Comparison of ENCODE assay signal across 8 mouse cellular contexts in the genomic region with DNA sequence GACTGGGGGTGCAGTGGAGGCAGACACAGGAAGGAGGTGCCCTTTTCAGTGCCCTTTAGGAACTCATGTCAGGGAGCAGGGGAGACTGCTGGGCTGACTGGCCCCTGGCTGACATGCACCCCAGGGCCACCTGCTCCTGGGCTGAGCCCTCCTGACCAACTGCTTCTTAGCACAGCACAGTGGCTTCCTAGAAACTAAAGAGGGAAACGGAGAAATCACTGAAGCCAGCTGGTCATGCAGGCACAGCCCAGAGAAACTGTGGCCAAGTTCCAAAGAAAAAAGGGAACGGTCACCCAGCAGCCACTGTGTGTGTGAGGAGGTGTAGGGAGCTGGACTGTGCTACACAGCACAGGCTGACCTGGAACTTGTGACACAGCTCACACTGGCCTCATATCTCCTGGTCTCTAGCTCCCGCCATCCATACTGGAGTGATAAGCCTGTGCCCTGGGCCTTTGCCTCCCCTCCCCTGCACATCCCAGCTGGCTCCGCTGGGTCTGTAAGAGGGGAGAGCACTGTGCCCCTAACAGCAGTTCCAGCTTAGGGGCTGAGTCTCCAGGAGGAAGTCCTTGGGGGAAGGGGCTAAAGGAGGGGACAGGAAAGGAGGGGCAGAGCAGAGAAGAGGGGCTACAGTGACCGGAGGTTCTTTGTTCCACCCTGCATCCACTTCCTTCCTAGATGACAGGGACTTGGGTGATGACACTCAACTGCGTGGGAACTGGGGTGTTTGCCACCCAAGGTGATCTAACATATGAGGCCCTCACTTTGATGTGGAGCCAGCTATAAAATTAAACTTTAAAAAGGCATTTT. TPM values are rescaled to one million over a fixed set of nuclear protein-coding genes. Genes with fewer than 3 reads are reported as not detected.
A peak's percentile ranks its signal among the peaks of the same experiment; 100 is the strongest.
DNase-seq lines count a peak whose midpoint lies in the region; ATAC-seq and TF ChIP-seq lines count a peak whose summit lies in the region.

No protein-coding gene starts in this region.

- H3K79me2 ChIP-seq in heart, adult 2 months (replicated peaks; ENCODE audit: control insufficient read depth, insufficient read depth, low read length), result no peaks in the 10 kb centered on the region

- WGBS in heart, adult 2 months, result 47% methylated on average over 6 of the region's 6 CpGs
- 75% methylated on average over 6 of the region's 6 CpGs for WGBS in embryonic facial prominence, embryonic 10.5 days
- WGBS in heart, postnatal 0 days, result 36% methylated on average over 6 of the region's 6 CpGs

- intact Hi-C loops in heart, adult 2 months (cut with DNase I), result no loop called here
- intact Hi-C loops in left cerebral cortex, adult 2 months (cut with DNase I), result loop anchor here (2.0 kb wide), 1 partner anchor 49 kb away; a partner anchor contains a TSS

- peak; percentile 22 to 35 for DNase-seq in heart, adult 2 months
- no peak for DNase-seq in heart, adult 8-10 months (ENCODE audit: low spot score)
- DNase-seq in adrenal gland, adult 2 months, result peak; percentile 24
- DNase-seq in embryonic facial prominence, embryonic 10.5 days (ENCODE audit: low spot score), result no peak
- no peak for DNase-seq in heart, postnatal 0 days (ENCODE audit: low spot score)
- DNase-seq in left cerebral cortex, adult 2 months (ENCODE audit: extremely low spot score in 1 of 2, low spot score in 2 of 2), result peak; percentile 10 to 35
- peak; percentile 48 for DNase-seq in retina, postnatal 1 day
- no peak for DNase-seq in T-cell, adult 2 months (ENCODE audit: low spot score)

- H3K36me3 ChIP-seq in heart, adult 2 months (ENCODE audit: control insufficient read depth, insufficient read depth, low read length), result no peaks in the 10 kb centered on the region
- peaks cover 56% of the 10 kb centered on the region for H3K36me3 ChIP-seq in embryonic facial prominence, embryonic 10.5 days (replicated peaks)
- H3K36me3 ChIP-seq in heart, postnatal 0 days (replicated peaks; ENCODE audit: control insufficient read depth, insufficient read depth, low read length), result peaks cover 31% of the 10 kb centered on the region

- no peak for TF ChIP-seq EP300 in heart, adult 2 months (IDR thresholded peaks at IDR 0.05; ENCODE audit: insufficient read depth, low read depth, low read length)
- no peak for TF ChIP-seq EP300 in heart, postnatal 0 days (IDR thresholded peaks at IDR 0.05; ENCODE audit: low read depth)

- H3K4me3 ChIP-seq in heart, adult 2 months, result no peak overlapping the region
- H3K4me3 ChIP-seq in embryonic facial prominence, embryonic 10.5 days, result no peak overlapping the region
- no peak overlapping the region for H3K4me3 ChIP-seq in heart, postnatal 0 days (ENCODE audit: low read depth, low read length)
- H3K4me3 ChIP-seq in left cerebral cortex, adult 2 months, result no peak overlapping the region

- no peaks in the 10 kb centered on the region for H3K27me3 ChIP-seq in heart, adult 2 months (ENCODE audit: control insufficient read depth, insufficient read depth, low read length)
- no peaks in the 10 kb centered on the region for H3K27me3 ChIP-seq in embryonic facial prominence, embryonic 10.5 days (replicated peaks; ENCODE audit: low read depth, poor library complexity, severe bottlenecking)
- no peaks in the 10 kb centered on the region for H3K27me3 ChIP-seq in heart, postnatal 0 days (ENCODE audit: control insufficient read depth, insufficient read depth, low read length)

- no peaks in the 10 kb centered on the region for H3K4me1 ChIP-seq in heart, adult 2 months (ENCODE audit: control insufficient read depth, insufficient read depth, low read length)
- peaks cover 29% of the 10 kb centered on the region for H3K4me1 ChIP-seq in embryonic facial prominence, embryonic 10.5 days
- 0 out of 2 replicates have a peak, but pooled peaks cover 3% of the 10 kb centered on the region for H3K4me1 ChIP-seq in heart, postnatal 0 days (ENCODE audit: control insufficient read depth, insufficient read depth)

- peak; percentile 45; the same call in 1 of the 2 replicates for ATAC-seq in heart, postnatal 0 days (ENCODE audit: insufficient read depth, low read depth)

- H3K4me2 ChIP-seq in heart, postnatal 0 days (ENCODE audit: low read depth, low read length), result no peak overlapping the region

- no peaks in the 10 kb centered on the region for H3K9me3 ChIP-seq in embryonic facial prominence, embryonic 10.5 days
- no peaks in the 10 kb centered on the region for H3K9me3 ChIP-seq in heart, postnatal 0 days (replicated peaks; ENCODE audit: control insufficient read depth, low read length)

- no peak for TF ChIP-seq CTCF in heart, adult 2 months (IDR thresholded peaks at IDR 0.05)
- TF ChIP-seq CTCF in heart, postnatal 0 days (IDR thresholded peaks at IDR 0.05; ENCODE audit: low read depth), result no peak
- no peak for TF ChIP-seq CTCF in left cerebral cortex, adult 2 months (IDR thresholded peaks at IDR 0.05)

- H3K27ac ChIP-seq in heart, adult 2 months, result no peak overlapping the region
- H3K27ac ChIP-seq in embryonic facial prominence, embryonic 10.5 days (replicated peaks), result peak overlapping the region; percentile 74
- H3K27ac ChIP-seq in heart, postnatal 0 days (ENCODE audit: low read depth), result peak overlapping the region; percentile 9; the same call in 1 of the 2 replicates
- H3K27ac ChIP-seq in left cerebral cortex, adult 2 months, result peak overlapping the region; percentile 86

- no peak for TF ChIP-seq POLR2A in heart, adult 2 months (IDR thresholded peaks at IDR 0.05; ENCODE audit: insufficient read depth, low read depth, low read length)

- no peak overlapping the region for H3K9ac ChIP-seq in heart, adult 2 months (ENCODE audit: low read depth, low read length)
- H3K9ac ChIP-seq in heart, postnatal 0 days (replicated peaks; ENCODE audit: low read depth, low read length), result no peak overlapping the region

RNA-seq across cellular contexts. Expression of a gene that starts 48.9 kb away (rescaled TPM):
- total RNA-seq in heart, adult 2 months (2021), result 10 to 100 TPM; 14.1 to 17.0 TPM
- 9.4 and 9.8 TPM in 2 replicates for polyA plus RNA-seq in heart, adult 2 months (2012; rRNA removed)
- total RNA-seq in heart, adult 8-10 months (2022), result 10 to 100 TPM in 3 of 4 experiments, 1 to 10 TPM in 1; 8.9 to 12.8 (median 11.6) TPM
- 100 to 1,000 TPM in 1 of 2 experiments, 10 to 100 TPM in 1; 92.7 to 113 TPM for total RNA-seq in adrenal gland, adult 2 months (2021)
- 43.9 and 47.6 TPM in 2 replicates for polyA plus RNA-seq in adrenal gland, adult 2 months (2012; rRNA removed)
- polyA plus RNA-seq in embryonic facial prominence, embryonic 10.5 days (2016; fragmentation: Nextera tagmentation; extraction: Ambion mirVana), result 7.3 and 8.7 TPM in 2 replicates
- 24.2 and 30.1 TPM in 2 replicates for total RNA-seq in heart, postnatal 0 days (2014; rRNA removed; ENCODE audit: low replicate concordance)
- polyA plus RNA-seq in heart, postnatal 0 days (2015; fragmentation: Nextera tagmentation; extraction: Ambion mirVana), result 6.5 and 7.5 TPM in 2 replicates
- 10 to 100 TPM; 49.7 to 50.2 TPM for total RNA-seq in left cerebral cortex, adult 2 months (2021)

RNA-seq across cellular contexts. Expression of a gene that starts 59.7 kb away (rescaled TPM):
- 10 to 100 TPM; 16.3 to 17.7 TPM for total RNA-seq in heart, adult 2 months (2021)
- 31.3 and 32.1 TPM in 2 replicates for polyA plus RNA-seq in heart, adult 2 months (2012; rRNA removed)
- 10 to 100 TPM; 14.5 to 23.5 (median 16.9) TPM for total RNA-seq in heart, adult 8-10 months (2022)
- 10 to 100 TPM; 17.3 to 37.2 TPM for total RNA-seq in adrenal gland, adult 2 months (2021)
- 65.3 and 74.3 TPM in 2 replicates for polyA plus RNA-seq in adrenal gland, adult 2 months (2012; rRNA removed)
- polyA plus RNA-seq in embryonic facial prominence, embryonic 10.5 days (2016; fragmentation: Nextera tagmentation; extraction: Ambion mirVana), result 13.7 and 14.6 TPM in 2 replicates
- 38.6 and 60.0 TPM in 2 replicates for total RNA-seq in heart, postnatal 0 days (2014; rRNA removed; ENCODE audit: low replicate concordance)
- polyA plus RNA-seq in heart, postnatal 0 days (2015; fragmentation: Nextera tagmentation; extraction: Ambion mirVana), result 20.8 and 22.6 TPM in 2 replicates
- 1 to 10 TPM; 1.4 to 1.8 TPM for total RNA-seq in left cerebral cortex, adult 2 months (2021)

Comparison
In these comparisons a context has a peak if more than half of its experiments do, and no peak if none do; other contexts are left out.
1. DNase-seq: peak in heart, adult 2 months (2 of 2), adrenal gland, adult 2 months (single experiment), left cerebral cortex, adult 2 months (2 of 2) and retina, postnatal 1 day (single experiment); none in heart, adult 8-10 months (single experiment), embryonic facial prominence, embryonic 10.5 days (single experiment), heart, postnatal 0 days (single experiment) and T-cell, adult 2 months (single experiment).
2. RNA of a gene that starts 59.7 kb away (total RNA-seq): 38.6 to 60.0 TPM in heart, postnatal 0 days, 17.3 to 37.2 TPM in adrenal gland, adult 2 months, 16.3 to 17.7 TPM in heart, adult 2 months and 14.5 to 23.5 TPM in heart, adult 8-10 months; 1.4 to 1.8 TPM in left cerebral cortex, adult 2 months; every median in the first group is over 4 times any median in the second.